Mouse (Mus musculus) C2C12 (cell line): ENCODE measurements around the gene Tmem256.

Experiments
- CTCF ChIP-seq: IDR thresholded peaks from one replicate; pipeline ENCODE4 v1.5.1; 2011; ENCODE audit not compliant: control insufficient read depth, insufficient read depth, insufficient read length
- MAX ChIP-seq: IDR thresholded peaks from one replicate; pipeline ENCODE4 v1.6.1; 2011; ENCODE audit warnings: mild to moderate bottlenecking, control low read depth
- MYOG ChIP-seq: IDR thresholded peaks from one replicate; pipeline ENCODE4 v1.6.1; 2011; ENCODE audit not compliant: control insufficient read depth, insufficient read length; ENCODE audit errors: extremely low read depth
- USF1 ChIP-seq: IDR thresholded peaks from one replicate; pipeline ENCODE4 v1.6.1; 2011; ENCODE audit warnings: low read depth, mild to moderate bottlenecking, control low read depth, moderate library complexity

- TF ChIP-seq CTCF (no peak), USF1 (no peak), MAX (no peak), MYOG (no peak)
Measured at GRCm38 (mm10) chr11:69801379-69801977, 36.8 kb upstream of the Tmem256 start, which contains the start of gene Fgf11.
